Mouse (Mus musculus) v-Abl transformed pro-B cells (cell line): ENCODE data around the gene Dmrt2.

ENCODE experiments used
- in situ Hi-C, 2 experiments: fragments of 400-800 bp; cut with MboI; formaldehyde crosslinking; loops; one replicate each; pipeline ENCODE4 v1.15.1; 2025; ENCODE audit not compliant: unreplicated experiment in 2 of 2

Dmrt2 gene

DNA sequence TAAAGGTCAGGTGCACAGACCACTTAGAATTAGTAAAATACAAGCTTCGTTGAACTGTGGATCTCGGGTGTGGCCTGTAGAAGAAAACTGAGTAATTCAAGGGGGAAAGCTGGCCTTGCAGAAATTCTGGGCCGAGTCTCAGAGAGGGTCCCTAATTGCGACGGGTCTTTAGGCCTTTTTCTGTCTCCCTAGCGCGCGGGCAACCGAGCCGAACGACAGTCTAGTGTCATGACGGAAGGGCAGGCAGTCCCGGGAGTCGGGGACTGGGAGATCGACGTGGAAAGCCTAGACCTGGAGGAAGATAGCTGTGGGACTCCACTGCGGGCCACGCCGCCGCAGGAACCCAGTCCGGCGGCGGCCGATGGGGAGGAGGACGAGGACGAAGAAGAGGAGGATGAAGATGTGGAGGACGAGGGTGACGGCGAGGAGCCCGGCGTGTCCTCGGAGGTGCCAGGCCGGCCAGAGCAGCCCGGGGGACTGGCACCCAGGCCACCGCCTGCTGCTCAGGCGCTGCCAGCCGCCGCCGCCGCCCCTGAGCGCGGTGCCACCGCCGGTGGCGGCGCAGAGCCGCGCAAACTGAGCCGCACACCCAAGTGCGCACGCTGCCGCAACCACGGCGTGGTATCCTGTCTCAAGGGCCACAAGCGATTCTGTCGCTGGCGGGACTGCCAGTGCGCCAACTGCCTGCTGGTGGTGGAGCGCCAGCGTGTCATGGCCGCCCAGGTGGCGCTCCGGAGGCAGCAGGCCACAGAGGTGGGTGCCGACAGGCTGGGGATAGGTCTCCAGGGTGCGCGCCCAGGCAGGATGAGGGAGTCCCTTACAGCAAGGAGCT lies 1.2 kb downstream of the Dmrt2 start:
- in situ Hi-C loops: loop anchor here (10.0 to 25.0 kb wide), 5 partner anchors 931 to 1961 kb away; partner anchors contain the start of genes Pum3 (in 1 of the 2) and Smarca2 (in 1 of the 2)

DNA sequence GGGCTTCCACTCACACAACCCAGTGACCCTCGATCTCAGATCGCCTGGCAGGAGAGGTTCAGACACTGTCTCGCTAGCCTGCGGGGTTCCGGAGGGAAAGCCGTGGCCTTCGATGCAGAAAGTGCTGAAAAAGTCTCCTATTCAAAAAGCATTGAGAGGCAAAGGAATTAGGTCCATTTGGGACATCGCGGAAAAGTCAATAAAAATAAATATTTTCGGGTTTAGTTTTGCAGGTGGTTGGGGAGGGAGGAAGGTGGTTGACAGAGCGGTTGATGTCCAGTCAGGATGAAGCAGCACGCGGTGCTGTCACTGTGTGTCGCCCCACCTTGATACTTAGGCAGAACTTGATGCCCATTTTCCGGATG lies 1.8 kb downstream of the Dmrt2 start:
- in situ Hi-C loops: loop anchor here (10.0 to 25.0 kb wide), 5 partner anchors 931 to 1962 kb away; partner anchors contain the start of genes Pum3 (in 1 of the 2) and Smarca2 (in 1 of the 2)

DNA sequence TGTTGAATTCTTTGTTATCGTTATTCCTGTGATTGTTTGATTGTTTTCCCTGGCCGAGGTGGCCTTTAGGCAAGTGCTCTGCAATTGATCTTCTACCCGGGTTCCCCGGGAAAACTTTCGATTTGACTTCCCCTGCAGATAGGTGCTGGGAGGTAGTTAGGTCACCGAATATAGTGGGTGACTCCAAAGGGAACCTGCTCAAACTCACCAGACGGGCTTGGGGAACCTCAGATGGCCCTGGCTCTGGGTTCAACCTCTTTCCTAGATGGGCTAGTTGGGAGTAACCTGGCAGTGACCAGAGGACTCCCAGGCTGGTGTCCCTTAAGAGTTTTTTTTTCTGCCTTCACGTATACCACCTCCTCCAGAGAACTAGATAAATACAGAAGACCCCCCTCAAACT lies 2.5 kb downstream of the Dmrt2 start:
- in situ Hi-C loops: loop anchor here (10.0 to 25.0 kb wide), 5 partner anchors 930 to 1962 kb away; partner anchors contain the start of genes Pum3 (in 2 of the 2) and Smarca2 (in 1 of the 2)

DNA sequence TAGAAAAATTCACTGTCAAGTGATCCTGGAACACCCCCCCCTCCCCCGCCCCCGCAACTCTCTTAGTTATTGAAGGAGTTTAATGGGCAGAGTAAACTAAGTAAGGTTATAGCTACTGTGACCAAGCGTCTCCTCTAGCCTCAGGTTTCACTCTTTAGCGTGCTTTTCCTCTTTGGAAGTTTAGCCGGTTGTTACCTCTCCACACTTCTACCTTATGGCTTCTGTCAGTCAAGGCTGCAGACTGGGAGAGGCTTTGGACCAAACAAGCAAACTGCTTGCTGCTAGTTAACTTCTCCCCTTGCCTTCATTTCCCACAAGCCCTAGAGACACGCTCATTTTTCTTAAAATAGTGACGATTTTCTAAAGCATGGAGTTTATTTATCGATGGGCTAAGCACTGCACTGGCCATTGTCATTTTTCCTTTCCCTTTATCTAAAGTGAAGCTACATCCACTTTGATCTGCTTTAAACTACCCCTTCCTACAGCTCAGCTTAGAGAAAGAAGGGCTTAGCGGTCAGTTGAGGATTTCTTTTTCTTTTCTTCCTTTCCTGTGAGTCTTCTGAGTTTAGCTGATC lies 3.7 kb downstream of the Dmrt2 start:
- in situ Hi-C loops: loop anchor here in 1 of 2 experiments (10.0 to 25.0 kb wide), 2 partner anchors 929 to 1761 kb away; partner anchors contain the start of genes Pum3 and Smarca2

DNA sequence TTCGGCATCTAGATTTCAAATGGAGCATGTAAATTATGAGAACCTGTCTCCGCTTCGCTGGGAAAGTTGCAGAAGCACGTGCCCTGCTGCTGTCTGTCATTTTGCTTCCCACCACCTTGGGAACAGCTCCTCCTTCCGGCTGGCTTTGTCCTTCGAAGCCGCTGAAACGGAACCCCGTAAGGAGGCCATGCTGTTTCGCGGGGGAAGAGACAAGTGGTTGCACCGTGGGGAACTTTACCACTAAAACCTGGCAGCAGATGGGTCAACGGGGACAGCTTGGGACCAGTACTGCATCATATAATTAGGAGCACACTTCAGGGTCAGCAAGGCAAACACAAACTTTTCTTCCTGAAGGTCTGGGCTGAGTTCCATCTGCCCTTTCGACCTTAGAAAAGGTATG lies 26.6 kb downstream of the Dmrt2 start:
- in situ Hi-C loops: loop anchor here in 1 of 2 experiments (25.0 kb wide), 1 partner anchor 1738 kb away; the partner anchor contains the start of gene Pum3

DNA sequence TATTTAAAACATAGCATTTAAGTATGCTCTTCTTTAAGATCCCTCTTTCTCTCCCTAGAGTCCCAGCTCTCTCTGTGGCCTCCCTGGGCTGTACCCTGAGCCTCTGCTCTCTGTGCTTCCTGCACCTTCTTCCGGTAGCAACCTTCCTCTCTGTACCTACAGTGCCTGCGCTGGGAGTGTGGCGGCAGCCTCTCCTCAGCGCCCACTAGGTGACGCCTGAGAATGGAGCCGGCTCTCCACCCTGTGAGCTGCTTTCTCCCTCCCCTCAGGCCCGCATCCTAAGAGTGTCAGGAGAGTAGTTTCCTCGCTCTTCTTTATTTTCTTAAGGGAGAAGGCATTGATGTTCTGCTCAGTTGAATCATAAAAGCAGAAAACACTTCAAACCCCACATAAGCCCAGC lies 41.2 kb downstream of the Dmrt2 start:
- in situ Hi-C loops: no loop called here

DNA sequence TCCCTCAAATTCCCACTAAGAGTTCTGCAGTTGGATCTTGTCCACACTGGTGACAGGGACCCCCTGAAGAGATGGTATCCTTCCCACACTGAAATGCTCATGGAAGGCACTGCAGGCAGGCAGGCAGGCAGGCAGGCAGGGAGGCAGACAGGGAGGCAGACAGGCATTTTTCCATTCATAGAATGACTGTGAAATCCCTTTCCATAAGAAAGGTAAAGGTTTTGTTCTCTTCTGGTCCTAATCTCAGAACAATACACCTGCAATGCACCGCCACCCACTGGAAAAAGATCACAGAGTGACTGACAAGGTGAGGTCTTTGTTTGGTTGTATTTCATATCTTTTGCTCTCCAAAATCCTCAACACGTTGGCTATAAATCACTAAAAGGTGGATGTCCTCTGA lies 42.7 kb downstream of the Dmrt2 start:
- in situ Hi-C loops: no loop called here

DNA sequence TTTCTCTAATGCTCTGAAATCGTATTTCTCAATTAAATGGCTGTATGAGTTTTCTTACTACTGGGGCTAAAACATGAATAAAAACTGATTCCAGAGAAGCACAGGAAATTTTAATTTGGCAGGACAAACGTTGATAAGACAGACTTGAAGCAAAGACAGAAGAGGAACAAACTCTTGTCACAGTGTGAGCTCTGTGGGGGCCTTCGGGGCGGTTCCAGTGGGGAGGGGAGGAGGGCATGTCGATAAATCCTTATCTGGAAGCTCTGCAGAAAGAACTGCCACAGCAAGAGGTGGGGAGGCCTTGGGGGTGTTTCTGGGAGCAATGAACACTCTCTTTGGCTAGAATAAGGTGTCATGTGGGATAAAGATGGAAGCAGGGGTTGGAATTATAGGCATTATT lies 50.4 kb downstream of the Dmrt2 start:
- in situ Hi-C loops: no loop called here
